Mouse (Mus musculus): ENCODE measurements around the gene Ttc38.

Gene Ttc38

DNA sequence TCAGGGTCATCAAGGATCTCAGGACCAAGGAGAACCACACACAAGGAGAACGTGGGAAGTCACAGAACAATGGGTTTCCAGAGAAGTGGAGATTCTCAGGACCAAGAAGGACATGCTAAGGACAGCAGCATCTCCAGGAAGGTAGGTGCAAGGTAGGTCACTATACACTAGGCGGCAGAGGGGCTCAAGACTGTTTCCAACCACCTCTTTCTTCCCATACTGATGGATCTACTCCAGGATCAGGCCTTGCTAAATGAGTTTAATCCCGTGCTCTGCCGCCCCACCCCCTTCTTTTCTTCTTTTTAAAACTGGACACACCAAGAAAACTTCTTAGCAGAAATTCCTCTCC lies 10.1 kb upstream of the Ttc38 start:
- in situ Hi-C loops (cut with MboI, MseI): no loop called here

- in situ Hi-C loops (cut with MboI, MseI): no loop called here
Measured at GRCm38 (mm10) chr15:85826676-85827075, 5.4 kb upstream of the Ttc38 start.

GRCm38 (mm10) chr15:85828071-85828470 lies 4.0 kb upstream of the Ttc38 start:
- in situ Hi-C loops (cut with MboI, MseI): no loop called here

GRCm38 (mm10) chr15:85829470-85829869 lies 2.6 kb upstream of the Ttc38 start:
- in situ Hi-C loops (cut with MboI, MseI): no loop called here

- in situ Hi-C loops (cut with MboI, MseI): no loop called here
Measured at GRCm38 (mm10) chr15:85832599-85832998, 493 bp downstream of the Ttc38 start.

DNA sequence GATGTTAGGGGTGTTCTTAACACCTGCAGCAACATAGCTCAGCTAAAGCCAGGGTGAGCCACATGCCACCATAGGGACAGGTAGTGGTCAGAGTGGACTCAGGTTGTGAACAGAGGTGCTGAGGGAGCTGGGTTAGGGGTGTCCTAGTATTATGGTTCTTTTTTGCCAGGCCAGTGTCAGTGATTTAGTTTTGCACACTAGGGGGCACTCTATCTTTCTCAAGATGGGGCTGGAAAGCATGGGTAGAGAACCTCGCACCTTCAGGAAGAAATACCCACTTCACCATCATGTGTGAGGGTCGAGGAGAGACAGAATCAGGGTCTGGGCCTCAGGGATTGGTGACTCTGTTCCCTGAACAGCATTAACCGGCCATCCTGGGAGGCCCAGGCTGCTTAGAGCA lies 3.2 kb downstream of the Ttc38 start:
- in situ Hi-C loops (cut with MboI, MseI): no loop called here

DNA sequence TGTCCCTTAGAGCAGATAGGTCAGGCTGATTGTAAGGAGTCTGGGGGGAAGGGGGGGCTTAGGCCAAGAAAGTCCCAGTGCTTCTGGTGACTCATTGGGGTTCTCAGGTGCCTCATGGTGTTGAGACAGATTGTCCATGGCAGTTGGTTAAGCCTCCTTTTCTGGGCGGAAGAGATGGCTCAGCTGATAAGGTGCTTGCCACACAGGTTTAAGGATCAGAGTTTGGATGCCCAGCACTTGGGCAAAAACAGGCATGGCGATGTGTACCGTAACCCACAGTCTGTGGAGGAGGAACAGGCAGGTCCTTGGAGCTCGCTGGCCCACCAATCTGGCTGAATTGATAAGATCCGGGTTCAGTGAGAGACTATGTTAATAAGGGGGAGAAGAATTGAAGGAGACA lies 4.8 kb downstream of the Ttc38 start:
- in situ Hi-C loops (cut with MboI, MseI): no loop called here

- in situ Hi-C loops (cut with MboI, MseI): no loop called here
Measured at GRCm38 (mm10) chr15:85840983-85841382, 8.9 kb downstream of the Ttc38 start.

DNA sequence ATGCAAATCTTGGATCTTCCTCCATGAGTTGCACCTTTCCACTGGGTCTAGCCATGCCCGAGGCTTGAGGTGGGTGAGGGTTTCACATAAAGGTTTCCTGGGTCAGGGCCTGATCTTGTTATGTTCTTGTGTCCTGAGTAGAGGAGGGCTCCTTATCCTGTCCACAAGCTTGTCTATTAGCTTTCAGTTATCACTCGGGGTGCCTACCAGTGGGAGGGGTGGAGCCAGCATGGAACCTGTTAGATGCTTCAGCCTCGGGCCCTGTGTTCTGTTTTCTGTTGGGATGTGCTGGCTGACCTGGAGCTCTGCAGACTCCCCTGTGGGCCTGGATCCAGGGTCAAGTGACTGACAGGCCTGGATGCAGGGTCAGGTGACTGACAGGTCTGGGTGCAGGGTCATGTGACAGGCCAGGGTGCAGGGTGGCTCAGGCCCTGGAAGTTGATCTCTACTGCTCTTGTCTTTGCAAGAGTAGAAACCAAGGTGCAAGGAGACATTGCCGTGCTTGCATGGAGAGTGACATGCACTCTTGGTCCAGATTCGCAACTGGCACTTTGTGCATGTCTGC lies 9.8 kb downstream of the Ttc38 start:
- in situ Hi-C loops (cut with MboI, MseI): no loop called here

GRCm38 (mm10) chr15:85845071-85845470 lies 13.0 kb downstream of the Ttc38 start:
- in situ Hi-C loops (cut with MboI, MseI): no loop called here

- in situ Hi-C loops (cut with MboI, MseI): loop anchor here (5.0 to 25.0 kb wide), 2 partner anchors 135 to 240 kb away; no protein-coding TSS in a partner anchor
Measured at GRCm38 (mm10) chr15:85851656-85852392, 19.7 kb downstream of the Ttc38 start.

GRCm38 (mm10) chr15:85858980-85859489 lies 26.9 kb downstream of the Ttc38 start:
- in situ Hi-C loops (cut with MboI, MseI): loop anchor here (25.0 kb wide), 1 partner anchor 247 kb away; no protein-coding TSS in a partner anchor

DNA sequence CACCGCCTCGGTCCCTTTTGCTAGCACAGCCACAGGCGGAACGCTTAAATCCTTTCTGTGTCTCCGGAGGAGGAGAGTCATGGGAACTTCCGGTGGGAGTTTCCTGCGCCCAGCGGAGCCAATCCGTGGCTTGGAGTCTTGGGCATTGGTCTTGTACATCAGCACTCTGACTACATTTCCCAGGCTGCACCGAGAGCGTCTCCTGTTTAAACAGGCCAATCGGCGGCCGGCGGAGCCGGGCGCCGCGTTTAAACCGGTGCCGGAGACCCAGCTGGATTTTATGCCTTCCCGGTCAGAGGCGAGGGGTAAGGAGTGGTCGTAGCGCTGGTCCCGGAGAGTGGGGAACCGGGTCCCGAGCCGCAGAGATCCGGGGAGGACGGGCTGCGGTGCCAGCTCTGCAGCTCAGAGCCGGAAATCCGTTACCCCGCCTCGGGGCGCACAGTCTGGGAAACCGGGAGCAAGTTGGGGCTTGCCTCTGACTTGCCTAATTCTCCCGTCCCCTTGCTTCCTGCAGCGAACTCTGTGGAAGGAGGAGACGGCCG lies 27.5 kb downstream of the Ttc38 start, which contains the start of gene Gtse1:
Gtse1 (plus strand) TSS at position 256 of the 542 bp plus-strand sequence.
- in situ Hi-C loops (cut with MboI, MseI): loop anchor here (25.0 kb wide), 1 partner anchor 247 kb away; no protein-coding TSS in a partner anchor

- in situ Hi-C loops (cut with MboI, MseI): loop anchor here (25.0 kb wide), 1 partner anchor 254 kb away; no protein-coding TSS in a partner anchor
Measured at GRCm38 (mm10) chr15:85865913-85866312, 33.8 kb downstream of the Ttc38 start.

DNA sequence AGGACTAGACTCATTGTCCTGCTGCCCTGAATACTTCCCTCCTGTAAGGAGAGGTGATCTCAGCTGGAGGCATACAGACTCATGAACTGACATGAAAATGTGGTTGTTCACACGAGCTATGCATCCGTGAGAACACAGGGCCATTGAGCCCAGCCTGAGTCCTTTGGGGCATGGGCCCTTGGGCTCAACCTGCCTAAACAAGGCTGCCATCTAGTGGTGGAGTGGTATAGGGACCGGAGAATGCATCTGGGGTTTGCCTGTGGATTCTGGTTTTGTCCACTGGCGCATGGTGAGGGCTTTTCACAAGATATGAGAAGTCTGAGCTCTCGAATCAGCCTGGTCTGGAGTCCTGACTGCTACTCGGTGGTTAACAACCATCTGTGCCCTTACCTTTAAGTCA lies 35.6 kb downstream of the Ttc38 start:
- in situ Hi-C loops (cut with MboI, MseI): loop anchor here (25.0 kb wide), 1 partner anchor 255 kb away; no protein-coding TSS in a partner anchor

DNA sequence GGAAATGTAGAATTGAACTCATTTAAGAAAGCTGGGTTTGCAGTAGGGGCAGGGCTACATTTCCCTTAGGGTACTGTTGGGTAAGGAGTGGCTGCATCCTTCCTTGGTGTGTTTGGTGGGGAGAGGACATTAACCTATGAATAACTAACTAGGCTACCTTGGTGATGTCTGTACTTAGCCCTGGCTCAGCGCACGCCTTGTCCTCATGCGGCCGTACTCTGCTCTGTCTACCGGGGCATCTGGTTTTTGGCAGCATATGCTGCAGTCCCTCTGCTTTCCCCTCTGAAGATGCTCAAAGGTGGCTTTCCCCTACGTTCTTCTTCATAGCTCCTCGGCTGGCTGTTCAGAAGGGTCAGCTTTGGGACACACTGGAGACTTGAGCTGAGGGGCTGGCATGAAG lies 45.2 kb downstream of the Ttc38 start:
- in situ Hi-C loops (cut with MboI, MseI): loop anchor here (10.0 kb wide), 1 partner anchor 843 kb away; no protein-coding TSS in a partner anchor

GRCm38 (mm10) chr15:85878848-85879497 lies 46.9 kb downstream of the Ttc38 start, which contains the start of gene Trmu:
Gene Trmu (plus strand): TSS chr15:85879312.
- in situ Hi-C loops (cut with MboI, MseI): loop anchor here (10.0 kb wide), 1 partner anchor 844 kb away; no protein-coding TSS in a partner anchor

DNA sequence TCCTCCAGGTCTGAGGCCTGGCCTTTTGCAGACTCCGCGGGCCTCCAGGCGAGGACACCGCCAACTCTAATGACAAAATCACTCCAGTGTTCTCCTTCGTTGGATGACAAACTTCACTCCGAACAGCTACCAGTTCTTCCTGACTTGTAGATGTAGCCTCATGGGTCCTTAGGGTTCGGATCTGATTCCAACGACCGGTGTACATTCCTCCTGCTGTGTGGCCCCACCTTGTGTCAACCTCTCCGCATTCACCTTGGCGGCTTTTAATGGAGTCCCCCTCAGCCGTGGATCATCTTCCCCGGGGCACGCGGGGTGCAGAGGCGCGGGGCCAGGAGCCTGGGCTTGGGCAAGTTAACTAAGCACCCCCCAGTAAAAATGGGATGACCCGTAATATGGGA lies 47.4 kb downstream of the Ttc38 start:
- in situ Hi-C loops (cut with MboI, MseI): loop anchor here (10.0 kb wide), 1 partner anchor 845 kb away; no protein-coding TSS in a partner anchor

GRCm38 (mm10) chr15:85885606-85886005 lies 53.5 kb downstream of the Ttc38 start:
- in situ Hi-C loops (cut with MboI, MseI): no loop called here

- in situ Hi-C loops (cut with MboI, MseI): no loop called here
Measured at GRCm38 (mm10) chr15:85889235-85889634, 57.1 kb downstream of the Ttc38 start.

- in situ Hi-C loops (cut with MboI, MseI): no loop called here
Measured at GRCm38 (mm10) chr15:85891971-85892370, 59.9 kb downstream of the Ttc38 start.
